Mouse (Mus musculus): ENCODE data around the gene Macf1.

GRCm38 (mm10) chr4:123655245-123655644, 28.9 kb downstream of the Macf1 start:
- no peak for TF ChIP-seq CTCF (conservative IDR thresholded peaks at IDR 0.05; ENCODE audit: insufficient read depth, insufficient read length, low read depth, low read length)
- TF ChIP-seq POLR2A (IDR thresholded peaks at IDR 0.05; ENCODE audit: low read depth, low read length), result no peak
